Mouse (Mus musculus): ENCODE measurements around the gene Gamt. TPM values are rescaled to one million over a fixed set of nuclear protein-coding genes. Genes with fewer than 3 reads are reported as not detected.

Gene Gamt
- polyA plus RNA-seq, 1 experiment: 0.82 TPM

DNA sequence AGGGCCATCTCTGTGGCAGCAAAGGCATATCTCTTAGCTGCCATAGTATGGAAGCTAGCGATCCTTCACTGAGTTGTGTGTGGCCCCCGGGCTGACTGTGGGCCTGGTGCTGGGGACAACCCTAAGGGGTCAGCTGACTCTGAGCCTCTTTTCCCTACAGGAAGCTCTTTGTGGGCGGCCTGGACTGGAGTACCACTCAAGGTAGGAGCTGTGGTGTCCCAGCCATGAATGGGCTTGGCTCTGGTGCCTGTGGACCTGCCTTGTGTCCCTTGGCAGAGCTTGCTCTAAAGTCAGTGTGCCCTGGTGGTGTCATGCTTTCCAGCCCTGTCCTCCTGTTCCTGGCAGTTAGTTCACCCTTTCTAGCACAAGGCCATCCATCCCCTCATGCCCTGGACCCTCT is 13.0 kb upstream of the Gamt start:
- TF ChIP-seq EP300 (IDR thresholded peaks at IDR 0.05; ENCODE audit: insufficient read depth, low read depth, low read length): no peak
- no peak for TF ChIP-seq CTCF (IDR thresholded peaks at IDR 0.05; ENCODE audit: low read depth, low read length)
- TF ChIP-seq POLR2A (IDR thresholded peaks at IDR 0.05; ENCODE audit: insufficient read depth, low read length): no peak
- H3K27me3 ChIP-seq (ENCODE audit: control insufficient read depth, insufficient read depth, low read length, poor library complexity, severe bottlenecking): no peaks in the 10 kb centered on the region
- no peak overlapping the region for H3K27ac ChIP-seq (ENCODE audit: insufficient read depth, low read length)
- no peaks in the 10 kb centered on the region for H3K4me1 ChIP-seq (ENCODE audit: control insufficient read depth, insufficient read depth, low read length)
- no peaks in the 10 kb centered on the region for H3K9me3 ChIP-seq (replicated peaks; ENCODE audit: control insufficient read depth, insufficient read depth, low read length, poor library complexity, severe bottlenecking)
- H3K36me3 ChIP-seq (ENCODE audit: control insufficient read depth, insufficient read depth, low read length, poor library complexity, severe bottlenecking): peaks cover 19% of the 10 kb centered on the region
- no peak overlapping the region for H3K9ac ChIP-seq (ENCODE audit: low read depth, poor library complexity, severe bottlenecking)
- no peak overlapping the region for H3K4me3 ChIP-seq (ENCODE audit: low read depth, low read length)

DNA sequence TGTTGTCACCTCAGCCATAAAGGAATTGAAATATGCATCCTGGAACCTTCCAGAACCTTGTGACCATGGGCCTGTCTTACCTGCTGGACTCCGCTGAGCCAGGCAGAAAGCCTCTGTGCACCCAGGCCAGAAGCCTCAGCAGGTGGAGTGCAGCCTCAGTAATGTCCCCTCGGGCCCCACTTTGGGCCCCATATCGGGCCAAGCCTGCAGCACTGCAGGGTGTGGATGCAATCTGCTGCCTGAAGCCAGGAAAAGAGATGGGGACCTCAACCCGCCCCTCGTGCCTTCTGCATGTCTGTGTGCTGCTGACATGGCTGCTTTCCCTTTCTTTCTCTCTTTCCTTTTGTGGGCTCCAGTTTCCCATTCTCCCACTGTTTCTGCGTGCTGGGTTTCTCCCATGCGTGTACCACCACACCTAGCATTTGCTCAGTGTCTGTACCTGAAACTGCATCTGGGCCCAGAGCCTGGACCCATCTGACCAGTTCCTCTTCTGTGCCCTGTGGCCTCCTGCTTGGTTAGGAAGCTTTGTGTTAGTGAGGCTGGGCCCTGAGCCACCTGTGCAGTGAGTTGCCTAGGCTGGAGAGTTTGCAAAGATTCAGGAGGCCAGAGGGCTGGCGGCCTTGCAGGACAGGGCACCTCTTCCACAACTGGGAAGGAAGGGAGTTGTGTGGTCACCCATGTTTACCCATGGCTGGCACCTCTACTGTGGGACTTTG is 11.2 kb upstream of the Gamt start:
- Histone ChIP-seq H3K36me3 (ENCODE audit: control insufficient read depth, insufficient read depth, low read length, poor library complexity, severe bottlenecking) (peaks cover 16% of the 10 kb centered on the region), H3K4me1 (ENCODE audit: control insufficient read depth, insufficient read depth, low read length) (no peaks in the 10 kb centered on the region), H3K9ac (ENCODE audit: low read depth, poor library complexity, severe bottlenecking) (no peak overlapping the region), H3K4me3 (ENCODE audit: low read depth, low read length) (no peak overlapping the region), H3K9me3 (replicated peaks; ENCODE audit: control insufficient read depth, insufficient read depth, low read length, poor library complexity, severe bottlenecking) (no peaks in the 10 kb centered on the region), H3K27me3 (ENCODE audit: control insufficient read depth, insufficient read depth, low read length, poor library complexity, severe bottlenecking) (no peaks in the 10 kb centered on the region), H3K27ac (ENCODE audit: insufficient read depth, low read length) (no peak overlapping the region)
- TF ChIP-seq EP300 (IDR thresholded peaks at IDR 0.05; ENCODE audit: insufficient read depth, low read depth, low read length): no peak
- no peak for TF ChIP-seq POLR2A (IDR thresholded peaks at IDR 0.05; ENCODE audit: insufficient read depth, low read length)
- TF ChIP-seq CTCF (IDR thresholded peaks at IDR 0.05; ENCODE audit: low read depth, low read length): no peak

DNA sequence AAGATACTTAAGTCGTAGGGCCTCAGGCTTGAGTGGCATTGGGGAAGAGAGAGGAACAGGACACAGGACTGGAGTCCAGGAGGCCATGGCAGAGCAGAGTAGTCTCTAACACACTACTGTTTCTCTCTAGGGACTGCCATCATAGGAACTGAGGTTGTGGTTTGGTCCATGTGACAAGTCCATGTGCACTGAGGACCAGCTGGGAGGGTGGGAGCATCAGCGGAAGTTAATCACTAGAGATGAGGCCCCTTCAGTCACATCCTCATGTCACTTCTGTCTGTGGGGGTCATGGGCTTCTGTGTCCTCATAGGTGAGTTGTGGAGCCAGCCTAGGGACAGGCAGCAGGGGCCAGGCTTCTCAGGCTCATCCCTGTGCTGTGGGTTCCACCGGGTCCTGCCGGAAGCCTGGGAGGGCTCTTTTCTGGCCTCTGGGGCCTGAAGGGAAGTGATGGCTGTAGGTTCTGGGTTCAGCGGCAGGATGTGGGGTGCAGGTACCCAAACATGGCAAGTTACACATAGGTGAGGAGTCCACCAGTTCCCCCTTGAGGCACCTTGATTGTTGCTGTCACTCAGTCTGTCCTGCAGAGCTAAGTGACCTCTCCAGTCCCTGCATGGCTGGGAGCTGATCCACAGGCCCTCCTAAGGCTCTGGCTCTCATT is 10.5 kb upstream of the Gamt start:
- H3K9ac ChIP-seq (ENCODE audit: low read depth, poor library complexity, severe bottlenecking): no peak overlapping the region
- no peaks in the 10 kb centered on the region for H3K27me3 ChIP-seq (ENCODE audit: control insufficient read depth, insufficient read depth, low read length, poor library complexity, severe bottlenecking)
- no peak overlapping the region for H3K4me3 ChIP-seq (ENCODE audit: low read depth, low read length)
- no peak overlapping the region for H3K27ac ChIP-seq (ENCODE audit: insufficient read depth, low read length)
- H3K4me1 ChIP-seq (ENCODE audit: control insufficient read depth, insufficient read depth, low read length): no peaks in the 10 kb centered on the region
- peaks cover 13% of the 10 kb centered on the region for H3K36me3 ChIP-seq (ENCODE audit: control insufficient read depth, insufficient read depth, low read length, poor library complexity, severe bottlenecking)
- no peak for TF ChIP-seq POLR2A (IDR thresholded peaks at IDR 0.05; ENCODE audit: insufficient read depth, low read length)
- no peak for TF ChIP-seq CTCF (IDR thresholded peaks at IDR 0.05; ENCODE audit: low read depth, low read length)
- no peak for TF ChIP-seq EP300 (IDR thresholded peaks at IDR 0.05; ENCODE audit: insufficient read depth, low read depth, low read length)
- no peaks in the 10 kb centered on the region for H3K9me3 ChIP-seq (replicated peaks; ENCODE audit: control insufficient read depth, insufficient read depth, low read length, poor library complexity, severe bottlenecking)

DNA sequence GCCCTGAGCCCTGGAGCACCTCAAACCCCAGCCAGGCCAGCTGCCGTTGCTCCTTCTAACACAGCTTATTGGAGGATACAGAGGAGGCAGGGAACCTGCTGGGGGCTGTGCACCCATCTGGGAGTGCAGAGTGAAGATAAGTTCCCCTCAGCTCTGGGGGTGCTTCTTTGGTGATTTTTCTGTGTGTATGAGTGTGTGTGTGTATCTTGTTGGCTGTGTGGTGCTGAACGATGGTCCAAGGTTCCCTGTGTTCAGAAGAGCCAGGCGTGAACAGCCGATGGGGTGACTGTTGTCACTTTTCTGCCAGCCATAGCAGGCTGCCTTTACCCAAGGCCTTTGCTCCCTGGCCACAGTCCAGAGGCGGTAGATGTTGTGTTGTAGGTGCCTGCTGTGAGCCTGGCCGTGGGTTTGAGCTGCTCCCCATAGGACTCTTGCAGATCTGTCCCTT is 9.9 kb upstream of the Gamt start:
- no peaks in the 10 kb centered on the region for H3K9me3 ChIP-seq (replicated peaks; ENCODE audit: control insufficient read depth, insufficient read depth, low read length, poor library complexity, severe bottlenecking)
- no peaks in the 10 kb centered on the region for H3K27me3 ChIP-seq (ENCODE audit: control insufficient read depth, insufficient read depth, low read length, poor library complexity, severe bottlenecking)
- H3K27ac ChIP-seq (ENCODE audit: insufficient read depth, low read length): no peak overlapping the region
- H3K4me3 ChIP-seq (ENCODE audit: low read depth, low read length): no peak overlapping the region
- TF ChIP-seq CTCF (IDR thresholded peaks at IDR 0.05; ENCODE audit: low read depth, low read length): no peak
- no peak for TF ChIP-seq EP300 (IDR thresholded peaks at IDR 0.05; ENCODE audit: insufficient read depth, low read depth, low read length)
- TF ChIP-seq POLR2A (IDR thresholded peaks at IDR 0.05; ENCODE audit: insufficient read depth, low read length): no peak
- peaks cover 14% of the 10 kb centered on the region for H3K36me3 ChIP-seq (ENCODE audit: control insufficient read depth, insufficient read depth, low read length, poor library complexity, severe bottlenecking)
- H3K9ac ChIP-seq (ENCODE audit: low read depth, poor library complexity, severe bottlenecking): no peak overlapping the region
- no peaks in the 10 kb centered on the region for H3K4me1 ChIP-seq (ENCODE audit: control insufficient read depth, insufficient read depth, low read length)

DNA sequence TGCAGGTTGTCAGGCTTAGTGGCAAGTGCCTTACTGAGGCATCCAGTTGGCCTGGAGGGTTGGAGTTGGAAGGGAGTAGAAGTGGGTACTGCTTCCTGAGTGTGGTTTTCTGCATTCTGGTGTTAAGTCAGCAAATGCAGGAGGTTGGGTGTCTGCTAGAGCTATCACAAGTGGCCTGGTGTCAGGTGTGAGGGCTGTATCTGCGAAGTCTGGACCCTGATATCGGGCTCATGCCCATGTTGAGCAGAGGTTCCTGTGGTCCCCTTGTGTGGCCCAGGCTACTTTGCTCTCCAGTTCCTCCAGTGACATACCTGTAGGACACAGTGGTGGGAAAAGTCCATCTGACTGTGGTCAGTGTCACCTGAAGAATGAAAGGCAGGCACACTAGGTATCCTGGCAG is 9.3 kb upstream of the Gamt start:
- no peak for TF ChIP-seq EP300 (IDR thresholded peaks at IDR 0.05; ENCODE audit: insufficient read depth, low read depth, low read length)
- no peak for TF ChIP-seq CTCF (IDR thresholded peaks at IDR 0.05; ENCODE audit: low read depth, low read length)
- no peak for TF ChIP-seq POLR2A (IDR thresholded peaks at IDR 0.05; ENCODE audit: insufficient read depth, low read length)
- peaks cover 14% of the 10 kb centered on the region for H3K36me3 ChIP-seq (ENCODE audit: control insufficient read depth, insufficient read depth, low read length, poor library complexity, severe bottlenecking)
- H3K9me3 ChIP-seq (replicated peaks; ENCODE audit: control insufficient read depth, insufficient read depth, low read length, poor library complexity, severe bottlenecking): no peaks in the 10 kb centered on the region
- H3K9ac ChIP-seq (ENCODE audit: low read depth, poor library complexity, severe bottlenecking): no peak overlapping the region
- no peaks in the 10 kb centered on the region for H3K4me1 ChIP-seq (ENCODE audit: control insufficient read depth, insufficient read depth, low read length)
- no peak overlapping the region for H3K27ac ChIP-seq (ENCODE audit: insufficient read depth, low read length)
- no peaks in the 10 kb centered on the region for H3K27me3 ChIP-seq (ENCODE audit: control insufficient read depth, insufficient read depth, low read length, poor library complexity, severe bottlenecking)
- no peak overlapping the region for H3K4me3 ChIP-seq (ENCODE audit: low read depth, low read length)

DNA sequence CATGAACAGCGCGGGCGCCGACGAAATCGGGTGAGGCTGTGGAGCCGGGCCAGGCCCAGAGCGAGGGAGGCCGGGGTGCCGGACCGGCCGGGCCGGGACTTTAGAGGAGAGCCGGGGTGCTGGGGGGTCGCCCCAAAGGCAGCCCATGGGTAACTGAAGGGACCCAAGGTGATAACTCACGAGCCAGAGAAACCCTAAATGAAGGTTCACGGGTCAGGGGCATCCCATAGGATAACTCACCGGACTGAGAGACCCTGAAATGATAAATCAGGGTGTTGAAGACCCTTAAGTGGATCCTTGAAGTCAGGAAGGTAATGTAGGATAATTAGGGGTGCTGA is 4.3 kb upstream of the Gamt start:
- Histone ChIP-seq H3K9me3 (replicated peaks; ENCODE audit: control insufficient read depth, insufficient read depth, low read length, poor library complexity, severe bottlenecking) (no peaks in the 10 kb centered on the region), H3K4me3 (ENCODE audit: low read depth, low read length) (peak overlapping the region; percentile 95), H3K27me3 (ENCODE audit: control insufficient read depth, insufficient read depth, low read length, poor library complexity, severe bottlenecking) (no peaks in the 10 kb centered on the region), H3K27ac (ENCODE audit: insufficient read depth, low read length) (0 out of 2 replicates have a peak overlapping the region, but pooled peaks have one; percentile 33), H3K4me1 (ENCODE audit: control insufficient read depth, insufficient read depth, low read length) (no peaks in the 10 kb centered on the region), H3K36me3 (ENCODE audit: control insufficient read depth, insufficient read depth, low read length, poor library complexity, severe bottlenecking) (peaks cover 7% of the 10 kb centered on the region), H3K9ac (ENCODE audit: low read depth, poor library complexity, severe bottlenecking) (peak overlapping the region; percentile 94)
- TF ChIP-seq POLR2A (IDR thresholded peaks at IDR 0.05; ENCODE audit: insufficient read depth, low read length) (no peak), CTCF (IDR thresholded peaks at IDR 0.05; ENCODE audit: low read depth, low read length) (no peak), EP300 (IDR thresholded peaks at IDR 0.05; ENCODE audit: insufficient read depth, low read depth, low read length) (no peak)

All from ES-Bruce4 (cell line).